Mouse (Mus musculus) lung, adult 2 months (tissue): ENCODE measurements at regions not wholly inside any gene's neighbourhood (a gene's known extent, or its start where the extent isn't known, plus 50 kb on each side); places are given as distances from the start of the nearest gene placed in this dataset.

Experiments
- DNase-seq: peaks from one replicate; pipeline ENCODE4 v3.0.0; 2022
- H3K4me1 ChIP-seq: fragments of 200-500 bp; 2 replicates; pipeline ENCODE4 v1.6.1; 2011; ENCODE audit warnings: low read length; ENCODE audit not compliant: control insufficient read depth, insufficient read depth
- H3K4me3 ChIP-seq: fragments of 200-500 bp; replicated peaks from 2 replicates; pipeline ENCODE3; 2011; ENCODE audit warnings: low read depth, mild to moderate bottlenecking, control low read depth, low read length; ENCODE audit errors: extremely low read depth
- CTCF ChIP-seq: fragments of 200-500 bp; IDR thresholded peaks from 2 replicates; pipeline ENCODE4 v1.5.1; 2011; ENCODE audit warnings: mild to moderate bottlenecking, low read length, control low read depth; ENCODE audit not compliant: insufficient read depth
- POLR2A ChIP-seq: fragments of 200-500 bp; IDR thresholded peaks from 2 replicates; pipeline ENCODE4 v1.6.1; 2011; ENCODE audit warnings: low read depth, mild to moderate bottlenecking, control low read depth, low read length, borderline replicate concordance; ENCODE audit errors: extremely low read depth
- WGBS: fragments of 180-500 bp; shearing (Covaris S2); methylation state at CpG from one replicate; pipeline ENCODE4 v1.1.7; 2018; 5-methylcytosine and 5-hydroxymethylcytosine counted together

- H3K4me1 ChIP-seq = no peaks in the 10 kb centered on the region
- no peak overlapping the region for H3K4me3 ChIP-seq
- DNase-seq = no peak
- TF ChIP-seq POLR2A (no peak), CTCF (no peak)
- WGBS = 12% methylated on average over 9 of the region's 9 CpGs
Measured at GRCm38 (mm10) chr1:92699048-92699447, 50.4 kb upstream of the Otos start.

- TF ChIP-seq CTCF (no peak), POLR2A (no peak)
Measured at GRCm38 (mm10) chr1:92698541-92698940, 49.9 kb upstream of the Otos start.

More at GRCm38 (mm10) chr1:92698541-92698940, 49.9 kb upstream of the Otos start:
- 81% methylated on average over 3 of the region's 3 CpGs for WGBS
- DNase-seq = no peak
- Histone ChIP-seq H3K4me1 (no peaks in the 10 kb centered on the region), H3K4me3 (no peak overlapping the region)
